Mouse (Mus musculus): ENCODE measurements around the gene Krr1.
"Not testable (repeated sequence)": the region's sequence is repeated elsewhere in the genome, so short reads cannot be mapped to it uniquely, and the experiment has no call there.

Gene Krr1

DNA sequence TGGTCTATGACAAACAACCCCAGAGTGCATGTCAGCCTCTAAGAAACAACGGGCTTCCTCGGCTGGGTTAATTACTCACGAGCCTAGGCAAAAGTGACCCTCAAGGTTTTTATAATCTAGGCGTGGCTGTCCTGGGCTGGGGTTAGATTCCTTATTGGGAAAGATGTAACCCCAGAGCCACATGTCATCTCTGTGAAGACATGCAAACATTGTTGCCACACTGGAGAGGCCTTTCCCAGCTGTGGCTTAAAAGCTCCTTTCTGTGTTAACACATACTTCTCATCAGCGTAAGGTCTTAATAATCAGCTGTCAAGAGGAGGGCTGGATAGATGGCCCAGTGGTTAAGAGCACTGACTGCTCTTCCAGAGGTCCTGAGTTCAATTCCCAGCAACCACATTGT, 10.6 kb downstream of the Krr1 start:
- DNase-seq, result no peak

GRCm38 (mm10) chr10:111986453-111986852, 14.0 kb downstream of the Krr1 start:
- no peak for DNase-seq

DNA sequence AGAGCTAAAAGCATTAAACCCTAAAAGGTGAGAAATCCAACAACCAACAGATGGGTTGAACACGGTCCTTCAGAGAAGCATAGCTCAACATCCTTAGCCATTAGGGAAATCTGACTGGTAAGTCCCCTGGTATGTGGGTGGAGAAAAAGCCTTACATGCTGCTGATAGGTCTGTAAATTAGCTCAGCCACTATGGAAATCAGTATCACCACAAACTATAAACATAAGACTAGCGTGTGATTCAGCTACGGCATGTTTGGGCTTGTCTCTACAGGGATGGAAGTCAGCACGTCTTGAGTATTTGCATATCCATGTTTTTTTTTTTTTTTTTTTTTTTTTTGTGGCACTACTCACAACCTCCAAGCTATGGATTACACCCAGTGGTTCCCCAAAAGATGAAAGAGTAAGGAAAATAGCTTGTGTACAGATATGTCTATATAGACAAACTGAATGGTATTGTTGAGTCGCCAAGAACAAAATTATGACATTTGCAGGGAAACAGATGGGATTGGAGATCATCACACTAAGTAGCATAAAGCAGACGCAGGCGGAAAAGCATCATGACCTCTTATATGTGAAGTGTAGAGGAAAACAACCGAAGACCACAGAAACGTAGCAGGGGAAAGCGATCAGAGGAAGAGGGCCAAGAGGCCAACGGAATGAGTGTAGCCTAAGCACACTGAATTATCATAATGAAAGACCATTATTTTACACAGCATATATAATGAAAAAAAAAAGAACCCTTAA, 23.5 kb downstream of the Krr1 start:
- no peak for DNase-seq

GRCm38 (mm10) chr10:111996549-111996904, 24.1 kb downstream of the Krr1 start:
- DNase-seq, result no peak

DNA sequence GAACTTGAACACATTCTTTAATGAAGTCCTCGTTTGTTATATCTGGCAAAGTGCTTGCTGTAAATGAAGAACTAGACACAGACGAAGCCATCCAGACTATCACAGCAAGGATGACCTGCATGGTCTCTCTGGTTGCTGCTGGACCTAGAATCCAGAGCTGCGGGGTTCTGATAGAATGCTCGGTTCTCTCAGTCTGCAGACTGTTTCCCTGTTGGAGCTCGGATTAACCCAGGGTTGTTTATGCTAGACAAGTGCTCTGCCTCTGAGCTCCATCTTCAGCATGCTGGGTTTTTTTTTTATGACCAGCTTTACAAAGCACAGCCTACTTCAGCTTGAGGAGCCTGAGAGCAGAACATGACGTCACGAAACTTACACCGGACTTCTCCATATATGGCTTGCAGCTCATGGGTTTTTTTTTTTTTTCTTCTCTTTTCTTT, 24.5 kb downstream of the Krr1 start:
- DNase-seq, result no peak

DNA sequence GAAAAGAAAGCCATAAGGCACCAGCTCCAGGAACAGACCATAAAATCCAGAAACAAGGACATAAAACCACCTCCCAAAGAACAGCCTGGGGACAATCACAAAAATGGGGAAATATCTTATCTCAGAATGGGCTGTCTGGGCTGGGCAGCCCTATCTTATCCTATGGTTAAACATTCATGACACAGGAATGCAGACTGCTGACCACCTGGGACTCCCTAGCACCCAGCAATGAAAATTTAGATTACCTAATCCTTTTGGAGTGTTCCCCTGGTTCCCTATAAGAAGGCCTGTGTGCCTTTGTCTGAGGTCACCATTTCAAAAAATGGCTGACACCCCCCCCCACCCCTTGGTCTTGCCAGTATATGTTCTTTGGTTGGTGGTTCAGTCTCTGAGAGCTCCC, 25.2 kb downstream of the Krr1 start:
- no peak for DNase-seq

DNA sequence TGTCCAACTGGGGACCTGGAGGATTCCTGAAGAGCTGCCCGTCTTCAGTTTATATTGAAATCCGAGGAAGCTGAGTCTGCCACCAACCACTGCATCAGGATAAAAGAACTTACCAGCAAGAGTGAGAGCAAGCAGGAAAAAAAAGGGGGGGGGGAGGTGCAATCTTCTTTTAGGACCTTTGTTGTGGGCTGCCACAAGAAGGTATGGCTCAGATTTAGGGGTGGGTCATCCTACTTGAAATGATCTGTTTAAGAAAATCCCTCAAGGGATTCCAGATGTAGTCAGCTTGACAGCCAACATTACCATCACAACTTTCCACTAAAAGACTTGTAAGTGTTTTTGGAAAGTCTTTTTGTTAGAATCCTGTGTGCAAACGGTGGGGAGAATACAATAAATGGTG, 27.3 kb downstream of the Krr1 start:
- DNase-seq, result no peak

- no peak for DNase-seq
Observed at GRCm38 (mm10) chr10:112000568-112000967, 28.1 kb downstream of the Krr1 start.

DNA sequence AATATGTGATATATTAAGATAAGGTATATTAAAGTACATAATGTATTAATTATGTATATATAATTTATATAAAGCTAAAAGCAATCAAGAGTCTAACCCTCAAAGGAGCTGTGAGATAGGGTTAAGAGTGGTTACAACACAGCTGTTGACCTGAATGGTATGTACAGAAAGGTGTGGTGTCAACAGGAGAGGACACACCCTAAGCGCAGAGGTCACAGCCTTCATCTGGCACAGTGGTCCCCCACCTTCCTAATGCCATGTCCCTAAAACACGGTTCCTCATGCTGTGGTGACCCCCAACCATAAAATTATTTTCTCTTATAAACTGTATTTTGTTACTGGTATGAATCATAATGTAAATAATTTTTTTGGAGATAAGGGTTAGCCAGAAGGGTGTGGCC, 28.9 kb downstream of the Krr1 start:
- DNase-seq, result no peak

GRCm38 (mm10) chr10:112001756-112002520, 29.5 kb downstream of the Krr1 start:
- DNase-seq, result no peak

GRCm38 (mm10) chr10:112002544-112003215, 30.2 kb downstream of the Krr1 start, which contains the start of gene Glipr1:
Glipr1 (minus strand) TSS chr10:112002631.
- DNase-seq, result no peak

- not testable (repeated sequence) for DNase-seq
Observed at GRCm38 (mm10) chr10:112009511-112009910, 37.0 kb downstream of the Krr1 start.

GRCm38 (mm10) chr10:112023585-112023984, 51.1 kb downstream of the Krr1 start:
- no peak for DNase-seq

DNA sequence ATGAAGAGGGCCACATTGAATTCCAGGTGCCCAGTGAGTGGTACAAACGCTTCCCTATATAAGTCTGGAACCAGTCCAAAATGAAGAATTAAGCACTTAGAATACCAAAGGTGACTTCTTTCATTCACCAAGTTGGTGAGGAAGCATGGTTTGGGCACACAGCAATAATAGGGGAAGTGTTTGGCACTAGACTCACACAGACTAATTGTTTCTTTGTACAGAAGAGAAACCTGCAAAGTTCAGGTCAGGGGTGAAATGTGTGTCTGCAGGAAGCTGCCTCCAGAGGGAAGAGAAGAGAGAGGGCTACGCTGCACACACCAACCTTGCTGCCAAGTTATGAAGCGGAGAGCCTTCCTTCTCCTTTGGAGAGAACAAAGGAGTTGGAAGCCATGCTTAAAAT, 56.2 kb downstream of the Krr1 start:
- DNase-seq, result not testable (repeated sequence)
